Mouse (Mus musculus) C2C12 (cell line): ENCODE data around the gene Cers2.

Source experiments
- MAX ChIP-seq: IDR thresholded peaks from one replicate; pipeline ENCODE4 v1.6.1; 2011; ENCODE audit warnings: mild to moderate bottlenecking, control low read depth
- USF1 ChIP-seq: IDR thresholded peaks from one replicate; pipeline ENCODE4 v1.6.1; 2011; ENCODE audit warnings: low read depth, mild to moderate bottlenecking, control low read depth, moderate library complexity

DNA sequence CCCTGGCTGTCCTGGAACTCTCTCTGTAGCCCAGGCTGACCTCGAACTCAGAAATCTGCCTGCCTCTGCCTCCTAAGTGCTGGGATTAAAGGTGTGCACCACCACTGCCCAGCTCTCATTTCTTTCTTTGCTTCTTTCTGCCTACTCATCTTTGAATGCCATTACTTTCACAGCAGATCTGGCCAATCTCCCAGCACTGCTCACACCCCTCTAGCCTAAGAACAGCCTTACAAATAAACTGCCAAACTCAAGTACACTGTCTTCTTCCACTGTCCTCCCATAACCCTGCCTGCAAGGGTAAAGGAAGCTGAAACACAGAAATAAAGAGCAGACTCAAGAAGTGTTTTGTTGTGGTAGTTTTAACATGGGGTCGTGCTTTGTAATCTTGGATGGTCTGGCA is 43.2 kb downstream of the Cers2 start:
- TF ChIP-seq MAX = no peak
- TF ChIP-seq USF1 = no peak
